Mouse (Mus musculus) stomach, postnatal 0 days (tissue): ENCODE data around the gene Gm17555. TPM values are rescaled to one million over a fixed set of nuclear protein-coding genes. Genes with fewer than 3 reads are reported as not detected.

Experiments
- ATAC-seq: fragments of 200-750 bp; cut with Nextera tagmentation; 2 replicates; pipeline ENCODE4 v1.8.0; 2017; ENCODE audit not compliant: low FRiP score, low TSS enrichment
- DNase-seq: peaks from one replicate; pipeline ENCODE4 v3.0.0-alpha.2; 2016; ENCODE audit warnings: low spot score
- H3K27ac ChIP-seq: fragments of 300-500 bp; sonication (generic); replicated peaks from 2 replicates; pipeline ENCODE4 v1.5.1; 2014; ENCODE audit warnings: mild to moderate bottlenecking, control low read depth
- H3K27me3 ChIP-seq: fragments of 300-500 bp; sonication (generic); 2 replicates; pipeline ENCODE4 v1.6.1; 2014; ENCODE audit warnings: low read length; ENCODE audit not compliant: control insufficient read depth, insufficient read depth
- H3K36me3 ChIP-seq: fragments of 300-500 bp; sonication (generic); 2 replicates; pipeline ENCODE4 v1.6.1; 2014; ENCODE audit warnings: low read length, mixed read lengths; ENCODE audit not compliant: control insufficient read depth, insufficient read depth
- H3K4me1 ChIP-seq: fragments of 300-500 bp; sonication (generic); replicated peaks from 2 replicates; pipeline ENCODE4 v1.6.1; 2014; ENCODE audit warnings: antibody characterized with exemption; ENCODE audit not compliant: control insufficient read depth, insufficient read depth
- H3K4me2 ChIP-seq: fragments of 300-500 bp; sonication (generic); replicated peaks from 2 replicates; pipeline ENCODE4 v1.6.1; 2014; ENCODE audit warnings: low read depth, mild to moderate bottlenecking, control low read depth, moderate library complexity
- H3K4me3 ChIP-seq: fragments of 300-500 bp; sonication (generic); 2 replicates; pipeline ENCODE4 v1.5.1; 2014; ENCODE audit warnings: low read depth, low read length, control low read depth
- H3K9ac ChIP-seq: fragments of 300-500 bp; sonication (generic); 2 replicates; pipeline ENCODE4 v1.6.1; 2014; ENCODE audit warnings: mild to moderate bottlenecking, low read length, control low read depth, mixed read lengths
- H3K9me3 ChIP-seq: fragments of 300-500 bp; sonication (generic); 2 replicates; pipeline ENCODE4 v1.6.1; 2016; ENCODE audit warnings: low read length; ENCODE audit not compliant: control insufficient read depth
- CTCF ChIP-seq: IDR thresholded peaks from 2 replicates; pipeline ENCODE4 v1.5.1; 2016; ENCODE audit warnings: antibody characterized with exemption, low read depth, mild to moderate bottlenecking, moderate library complexity
- EP300 ChIP-seq: optimal IDR thresholded peaks from 2 replicates; pipeline ENCODE3; 2016; ENCODE audit warnings: antibody characterized with exemption
- WGBS: fragments of 180-500 bp; shearing (Covaris S2); extraction: QIAGEN DNeasy Blood & Tissue Kit; methylation state at CpG from one replicate; pipeline ENCODE4 v1.1.7; 2014; 5-methylcytosine and 5-hydroxymethylcytosine counted together
- polyA plus RNA-seq: library from polyadenylated mRNA; unstranded; fragments of >200 nt; fragmentation: Nextera tagmentation; extraction: Ambion mirVana; gene quantifications from 2 replicates; pipeline ENCODE4 v1.2.1, GENCODE M21; 2015

Gm17555 gene
- polyA plus RNA-seq, 1 experiment from 2014 or later: not detected

GRCm38 (mm10) chr2:126192129-126192528, 22.8 kb upstream of the Gm17555 start:
- H3K36me3 ChIP-seq: no peaks in the 10 kb centered on the region
- TF ChIP-seq CTCF: no peak
- TF ChIP-seq EP300: no peak
- DNase-seq: no peak
- no peaks in the 10 kb centered on the region for H3K4me1 ChIP-seq
- no peak for ATAC-seq
- no peak overlapping the region for H3K9ac ChIP-seq
- no peak overlapping the region for H3K4me3 ChIP-seq
- no peaks in the 10 kb centered on the region for H3K9me3 ChIP-seq
- H3K4me2 ChIP-seq: no peak overlapping the region
- WGBS: 71% methylated on average over 2 of the region's 2 CpGs
- no peaks in the 10 kb centered on the region for H3K27me3 ChIP-seq
- H3K27ac ChIP-seq: no peak overlapping the region

- TF ChIP-seq EP300 (no peak), CTCF (no peak)
- ATAC-seq: no peak
- Histone ChIP-seq H3K4me3 (no peak overlapping the region), H3K9ac (no peak overlapping the region), H3K9me3 (no peaks in the 10 kb centered on the region), H3K27me3 (no peaks in the 10 kb centered on the region), H3K36me3 (no peaks in the 10 kb centered on the region), H3K4me2 (no peak overlapping the region), H3K27ac (no peak overlapping the region), H3K4me1 (no peaks in the 10 kb centered on the region)
- 63% methylated on average over 12 of the region's 12 CpGs for WGBS
- no peak for DNase-seq
Measured at GRCm38 (mm10) chr2:126195631-126196356, 19.1 kb upstream of the Gm17555 start.

GRCm38 (mm10) chr2:126198971-126199370, 15.9 kb upstream of the Gm17555 start:
- DNase-seq (no peak), ATAC-seq (no peak)
- TF ChIP-seq CTCF (no peak), EP300 (no peak)
- no peak overlapping the region for H3K4me3 ChIP-seq
- H3K4me1 ChIP-seq: no peaks in the 10 kb centered on the region
- H3K27ac ChIP-seq: no peak overlapping the region
- WGBS: 65% methylated on average over 3 of the region's 3 CpGs
- no peaks in the 10 kb centered on the region for H3K36me3 ChIP-seq
- H3K9ac ChIP-seq: no peak overlapping the region
- H3K9me3 ChIP-seq: no peaks in the 10 kb centered on the region
- no peaks in the 10 kb centered on the region for H3K27me3 ChIP-seq
- H3K4me2 ChIP-seq: no peak overlapping the region

- Histone ChIP-seq H3K4me1 (no peaks in the 10 kb centered on the region), H3K4me2 (no peak overlapping the region), H3K9me3 (no peaks in the 10 kb centered on the region), H3K27me3 (no peaks in the 10 kb centered on the region), H3K27ac (no peak overlapping the region), H3K9ac (no peak overlapping the region), H3K4me3 (no peak overlapping the region), H3K36me3 (no peaks in the 10 kb centered on the region)
- 75% methylated on average over 6 of the region's 6 CpGs for WGBS
- DNase-seq (no peak), ATAC-seq (no peak)
- TF ChIP-seq CTCF: no peak
- no peak for TF ChIP-seq EP300
Measured at GRCm38 (mm10) chr2:126211011-126211680, 3.8 kb upstream of the Gm17555 start.

GRCm38 (mm10) chr2:126227581-126227980, 12.7 kb downstream of the Gm17555 start:
- H3K4me3 ChIP-seq: no peak overlapping the region

GRCm38 (mm10) chr2:126231731-126232130, 16.8 kb downstream of the Gm17555 start:
- DNase-seq: no peak
- H3K27ac ChIP-seq: no peak overlapping the region
- no peak overlapping the region for H3K4me2 ChIP-seq

More at GRCm38 (mm10) chr2:126227581-126227980, 12.7 kb downstream of the Gm17555 start:
- Histone ChIP-seq H3K27me3 (no peaks in the 10 kb centered on the region), H3K9ac (no peak overlapping the region), H3K4me1 (no peaks in the 10 kb centered on the region), H3K27ac (no peak overlapping the region), H3K9me3 (no peaks in the 10 kb centered on the region), H3K4me2 (no peak overlapping the region), H3K36me3 (no peaks in the 10 kb centered on the region)
- ATAC-seq: no peak
- no peak for TF ChIP-seq CTCF
- TF ChIP-seq EP300: no peak
- WGBS: 82% methylated on average over 4 of the region's 4 CpGs
- no peak for DNase-seq

More at GRCm38 (mm10) chr2:126231731-126232130, 16.8 kb downstream of the Gm17555 start:
- no peak overlapping the region for H3K9ac ChIP-seq
- H3K4me3 ChIP-seq: no peak overlapping the region
- H3K36me3 ChIP-seq: no peaks in the 10 kb centered on the region
- WGBS: 75% methylated on average over 1 of the region's 1 CpGs
- no peaks in the 10 kb centered on the region for H3K4me1 ChIP-seq
- no peaks in the 10 kb centered on the region for H3K9me3 ChIP-seq
- no peaks in the 10 kb centered on the region for H3K27me3 ChIP-seq
- no peak for ATAC-seq
- TF ChIP-seq EP300 (no peak), CTCF (no peak)
